Mouse (Mus musculus) CD4-positive naive resting alpha-beta T cell, adult 76 days (primary cell): ENCODE results near the gene Tmem171. TPM values are rescaled to one million over a fixed set of nuclear protein-coding genes. Genes with fewer than 3 reads are reported as not detected.

Experiments used
- total RNA-seq: library from RNA; stranded (reverse); gene quantifications from one replicate; pipeline ENCODE4 v1.2.4, GENCODE M21; 2023

Gene Tmem171
- total RNA-seq = 0.50 TPM

GRCm38 (mm10) chr13:98694773-98695314 is at the start of gene Tmem171:
TSS of gene Tmem171 (minus strand) at chr13:98694834.

GRCm38 (mm10) chr13:98637145-98637544 is 57.5 kb downstream of the Tmem171 start, which contains the start of gene Tmem174:
TSS of gene Tmem174 (minus strand) at chr13:98637410.

Other genes with a start within 250 kb of the Tmem171 start
- gene Gm10320, start 202.8 kb downstream of the Tmem171 start, total RNA-seq = not detected
- not detected for gene Tmem174, start 57.4 kb downstream of the Tmem171 start, total RNA-seq
- 65.3 TPM for gene Fcho2, start 120.6 kb upstream of the Tmem171 start, total RNA-seq
- gene Tnpo1, start 231.6 kb upstream of the Tmem171 start, total RNA-seq = 104 TPM